ENCODE assay signal across 24 mouse cellular contexts in the genomic region with DNA sequence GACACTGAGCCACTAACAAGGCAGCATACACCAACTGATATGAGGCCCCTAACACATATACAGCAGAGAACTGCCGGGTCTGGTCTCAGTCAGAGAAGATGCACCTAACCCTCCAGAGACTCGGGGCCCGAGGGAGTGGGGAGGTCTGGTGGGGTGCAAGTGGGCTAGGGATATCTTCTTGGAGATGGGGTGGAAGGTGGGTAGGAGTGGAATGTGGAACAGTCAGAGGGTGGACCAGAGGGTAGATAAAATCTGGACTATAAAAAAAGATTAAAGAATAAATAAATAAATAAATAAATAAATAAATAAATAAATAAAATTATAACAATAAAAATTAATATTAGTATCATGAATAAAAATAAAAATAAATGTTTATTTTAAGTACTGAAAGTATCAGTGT.
"Had no signal": no experiment of that assay in that cellular context is flagged by ENCODE, and none has a peak within 500 bp of the region (broad histone marks: within the 10 kb centered on the region; RNA-seq: fewer than 3 reads in every experiment).

No protein-coding gene starts in this region.

- H3K9ac ChIP-seq: heart, embryonic 13.5 days; heart, embryonic 15.5 days; hindbrain, embryonic 13.5 days; hindbrain, embryonic 15.5 days; kidney, embryonic 15.5 days; limb, embryonic 13.5 days; limb, embryonic 15.5 days; liver, embryonic 12.5 days had no signal

- H3K4me3 ChIP-seq: heart, embryonic 13.5 days; heart, embryonic 15.5 days; hindbrain, embryonic 13.5 days; hindbrain, embryonic 15.5 days; kidney, embryonic 15.5 days; limb, embryonic 13.5 days; limb, embryonic 15.5 days; liver, embryonic 12.5 days had no signal

- H3K9me3 ChIP-seq: heart, embryonic 15.5 days; hindbrain, embryonic 13.5 days; hindbrain, embryonic 15.5 days; kidney, embryonic 15.5 days; limb, embryonic 13.5 days; limb, embryonic 15.5 days; liver, embryonic 12.5 days had no signal

- DNase-seq: gastrocnemius, postnatal 14 days; gastrocnemius, postnatal 36 days; heart, adult 18-20 months; heart, postnatal 14 days; heart, postnatal 36 days; kidney, adult 11 months; kidney, adult 2 months; kidney, adult 9 months; kidney, postnatal 14 days; kidney, postnatal 36 days; layer of hippocampus, postnatal 36 days; left cerebral cortex, postnatal 4 days had no signal

- H3K4me2 ChIP-seq: heart, embryonic 11.5 days; heart, embryonic 13.5 days; heart, embryonic 15.5 days; hindbrain, embryonic 13.5 days; hindbrain, embryonic 15.5 days; kidney, embryonic 15.5 days; limb, embryonic 13.5 days; limb, embryonic 15.5 days; liver, embryonic 12.5 days had no signal

- H3K27me3 ChIP-seq: heart, embryonic 13.5 days; heart, embryonic 15.5 days; hindbrain, embryonic 13.5 days; hindbrain, embryonic 15.5 days; kidney, embryonic 15.5 days; limb, embryonic 13.5 days; limb, embryonic 15.5 days; liver, embryonic 12.5 days had no signal

- H3K36me3 ChIP-seq: heart, embryonic 13.5 days; heart, embryonic 15.5 days; hindbrain, embryonic 13.5 days; hindbrain, embryonic 15.5 days; kidney, embryonic 15.5 days; limb, embryonic 13.5 days; limb, embryonic 15.5 days; liver, embryonic 12.5 days had no signal

- ATAC-seq: hindbrain, postnatal 0 days; intestine, embryonic 16.5 days; liver, embryonic 12.5 days had no signal

- H3K4me1 ChIP-seq: heart, embryonic 13.5 days; heart, embryonic 15.5 days; hindbrain, embryonic 13.5 days; hindbrain, embryonic 15.5 days; kidney, embryonic 15.5 days; limb, embryonic 13.5 days; limb, embryonic 15.5 days; liver, embryonic 12.5 days had no signal

- H3K27ac ChIP-seq: heart, embryonic 13.5 days; heart, embryonic 15.5 days; hindbrain, embryonic 13.5 days; hindbrain, embryonic 15.5 days; hindbrain, postnatal 0 days; kidney, embryonic 15.5 days; kidney, postnatal 0 days; limb, embryonic 13.5 days; limb, embryonic 15.5 days; liver, embryonic 12.5 days had no signal
